ENCODE assay signal across 8 mouse cellular contexts in genomic region chr10:21159697-21160394, GRCm38 (mm10). TPM values are rescaled to one million over a fixed set of nuclear protein-coding genes. Genes with fewer than 3 reads are reported as not detected.
A peak's percentile ranks its signal among the peaks of the same experiment; 100 is the strongest.
DNase-seq lines count a peak whose midpoint lies in the region; ATAC-seq lines count a peak whose summit lies in the region.

No protein-coding gene starts in this region.

- H3K4me2 ChIP-seq in forebrain, embryonic 16.5 days (ENCODE audit: low read length): peak overlapping the region; percentile 96
- peak overlapping the region; percentile 99 for H3K4me2 ChIP-seq in intestine, embryonic 16.5 days (ENCODE audit: low read depth, low read length)
- peak overlapping the region; percentile 94 for H3K4me2 ChIP-seq in liver, embryonic 16.5 days (ENCODE audit: low read depth, low read length)
- H3K4me2 ChIP-seq in neural tube, embryonic 14.5 days (ENCODE audit: low read depth, low read length): peak overlapping the region; percentile 100

- H3K27me3 ChIP-seq in forebrain, embryonic 16.5 days (replicated peaks; ENCODE audit: control insufficient read depth, insufficient read depth, low read length): peaks cover 8% of the 10 kb centered on the region; the same call in 1 of the 2 replicates
- H3K27me3 ChIP-seq in intestine, embryonic 16.5 days (replicated peaks; ENCODE audit: control insufficient read depth, insufficient read depth, low read length): peaks cover 12% of the 10 kb centered on the region; the same call in 1 of the 2 replicates
- peaks cover 14% of the 10 kb centered on the region for H3K27me3 ChIP-seq in liver, embryonic 16.5 days (ENCODE audit: control insufficient read depth, insufficient read depth, low read depth, low read length)
- H3K27me3 ChIP-seq in neural tube, embryonic 14.5 days (ENCODE audit: control insufficient read depth, insufficient read depth, low read length): peaks cover 22% of the 10 kb centered on the region

- peak; percentile 48 for ATAC-seq in forebrain, embryonic 16.5 days
- ATAC-seq in intestine, embryonic 16.5 days: peak; percentile 43
- ATAC-seq in liver, embryonic 16.5 days (ENCODE audit: low read depth): 0 out of 2 replicates have a peak, but pooled peaks have one; percentile 33
- peak; percentile 58 for ATAC-seq in neural tube, embryonic 14.5 days (ENCODE audit: low read depth)

- H3K4me1 ChIP-seq in forebrain, embryonic 16.5 days (replicated peaks; ENCODE audit: control insufficient read depth, insufficient read depth, low read length): peaks cover 18% of the 10 kb centered on the region
- H3K4me1 ChIP-seq in intestine, embryonic 16.5 days (ENCODE audit: control insufficient read depth, insufficient read depth, low read length): peaks cover 10% of the 10 kb centered on the region
- peaks cover 34% of the 10 kb centered on the region for H3K4me1 ChIP-seq in liver, embryonic 16.5 days (ENCODE audit: control insufficient read depth, low read depth, low read length)
- peaks cover 7% of the 10 kb centered on the region for H3K4me1 ChIP-seq in neural tube, embryonic 14.5 days (ENCODE audit: control insufficient read depth, insufficient read depth, low read length)

- H3K36me3 ChIP-seq in forebrain, embryonic 16.5 days (ENCODE audit: control insufficient read depth, insufficient read depth): no peaks in the 10 kb centered on the region
- no peaks in the 10 kb centered on the region for H3K36me3 ChIP-seq in intestine, embryonic 16.5 days (ENCODE audit: control insufficient read depth, insufficient read depth, low read length)
- H3K36me3 ChIP-seq in liver, embryonic 16.5 days (ENCODE audit: control insufficient read depth, insufficient read depth): no peaks in the 10 kb centered on the region
- H3K36me3 ChIP-seq in neural tube, embryonic 14.5 days (ENCODE audit: control insufficient read depth, insufficient read depth, low read length): no peaks in the 10 kb centered on the region

- peak overlapping the region; percentile 66 for H3K9ac ChIP-seq in forebrain, embryonic 16.5 days (replicated peaks; ENCODE audit: low read depth, low read length)
- peak overlapping the region; percentile 81 for H3K9ac ChIP-seq in intestine, embryonic 16.5 days (ENCODE audit: low read depth, low read length)
- H3K9ac ChIP-seq in liver, embryonic 16.5 days (ENCODE audit: low read depth, low read length): peak overlapping the region; percentile 78
- H3K9ac ChIP-seq in neural tube, embryonic 14.5 days (replicated peaks; ENCODE audit: low read depth, low read length): no peak overlapping the region; the same call in 1 of the 2 replicates

- no peaks in the 10 kb centered on the region for H3K9me3 ChIP-seq in forebrain, embryonic 16.5 days (ENCODE audit: control insufficient read depth, low read length)
- H3K9me3 ChIP-seq in intestine, embryonic 16.5 days (ENCODE audit: control insufficient read depth, low read length): no peaks in the 10 kb centered on the region
- no peaks in the 10 kb centered on the region for H3K9me3 ChIP-seq in liver, embryonic 16.5 days (replicated peaks; ENCODE audit: control insufficient read depth, low read length)
- no peaks in the 10 kb centered on the region for H3K9me3 ChIP-seq in neural tube, embryonic 14.5 days (ENCODE audit: control insufficient read depth, low read length)

- no peak overlapping the region for H3K27ac ChIP-seq in forebrain, embryonic 16.5 days (ENCODE audit: low read length)
- H3K27ac ChIP-seq in intestine, embryonic 16.5 days (ENCODE audit: low read length): no peak overlapping the region
- peak overlapping the region; percentile 4; the same call in 1 of the 2 replicates for H3K27ac ChIP-seq in liver, embryonic 16.5 days (ENCODE audit: low read length)
- no peak overlapping the region for H3K27ac ChIP-seq in neural tube, embryonic 14.5 days (ENCODE audit: low read depth, low read length)

- WGBS in forebrain, embryonic 16.5 days: under 1% methylated on average over 42 of the region's 44 CpGs
- under 1% methylated on average over 44 of the region's 44 CpGs for WGBS in intestine, embryonic 16.5 days
- WGBS in liver, embryonic 16.5 days (ENCODE audit: insufficient replicate concordance): under 1% methylated on average over 44 of the region's 44 CpGs
- WGBS in neural tube, embryonic 14.5 days: under 1% methylated on average over 44 of the region's 44 CpGs

- H3K4me3 ChIP-seq in forebrain, embryonic 16.5 days (replicated peaks; ENCODE audit: low read length): peak overlapping the region; percentile 56
- H3K4me3 ChIP-seq in intestine, embryonic 16.5 days (ENCODE audit: low read length): peak overlapping the region; percentile 78
- peak overlapping the region; percentile 73 for H3K4me3 ChIP-seq in liver, embryonic 16.5 days (ENCODE audit: low read depth, low read length)
- peak overlapping the region; percentile 65 for H3K4me3 ChIP-seq in neural tube, embryonic 14.5 days (ENCODE audit: low read depth, low read length)

- DNase-seq in ovary, postnatal 10 days (ENCODE audit: low spot score): peak; percentile 14
- no peak for DNase-seq in ovary, postnatal 14 days (ENCODE audit: low spot score)
- DNase-seq in cerebellum, adult 18-20 months: peak; percentile 14 to 32
- DNase-seq in thymus, postnatal 0 days (ENCODE audit: low spot score): peak; percentile 60

RNA-seq across cellular contexts. Expression of gene Myb, which starts 0.9 kb away (rescaled TPM):
- polyA plus RNA-seq in forebrain, embryonic 16.5 days (2015; fragmentation: Nextera tagmentation; extraction: Ambion mirVana): 3.0 and 3.6 TPM in 2 replicates
- polyA plus RNA-seq in intestine, embryonic 16.5 days (2015; fragmentation: Nextera tagmentation; extraction: Ambion mirVana): 4.4 and 5.2 TPM in 2 replicates
- 7.7 and 8.8 TPM in 2 replicates for polyA plus RNA-seq in liver, embryonic 16.5 days (2015; fragmentation: Nextera tagmentation; extraction: Ambion mirVana)
- 1.8 and 2.3 TPM in 2 replicates for polyA plus RNA-seq in neural tube, embryonic 14.5 days (2014; fragmentation: Nextera tagmentation; extraction: Ambion mirVana)
- 183 and 202 TPM in 2 replicates for polyA plus RNA-seq in thymus, postnatal 0 days (2015; fragmentation: Nextera tagmentation; extraction: Ambion mirVana)

Comparison
In these comparisons a context has a peak if more than half of its experiments do, and no peak if none do; other contexts are left out.
1. RNA of gene Myb, which starts 0.9 kb away (polyA plus RNA-seq): 183 to 202 TPM in thymus, postnatal 0 days; 7.7 to 8.8 TPM in liver, embryonic 16.5 days, 4.4 to 5.2 TPM in intestine, embryonic 16.5 days, 3.0 to 3.6 TPM in forebrain, embryonic 16.5 days and 1.8 to 2.3 TPM in neural tube, embryonic 14.5 days; every median in the first group is over 10 times any median in the second.
2. Peak in every context shown above with its lines, with median percentiles within 50 percentile points of each other: ATAC-seq, H3K4me2 ChIP-seq and H3K4me3 ChIP-seq.